Mouse (Mus musculus) forebrain, embryonic 11.5 days (tissue): ENCODE data around the gene Rftn1. TPM values are rescaled to one million over a fixed set of nuclear protein-coding genes. Genes with fewer than 3 reads are reported as not detected.

Experiments used
- ATAC-seq: fragments of 200-750 bp; cut with Nextera tagmentation; replicated peaks from 2 replicates; pipeline ENCODE4 v1.8.0; 2017; ENCODE audit warnings: moderate TSS enrichment; ENCODE audit not compliant: low FRiP score
- DNase-seq: peaks from one replicate; pipeline ENCODE4 v3.0.0-alpha.2; 2017; ENCODE audit warnings: low spot score
- H3K27ac ChIP-seq: fragments of 300-500 bp; sonication (generic); 2 replicates; pipeline ENCODE4 v1.5.1; 2014; ENCODE audit warnings: low read depth, low read length
- H3K27me3 ChIP-seq: fragments of 300-500 bp; sonication (generic); 2 replicates; pipeline ENCODE4 v1.6.1; 2014; ENCODE audit warnings: mild to moderate bottlenecking, low read length, mixed read lengths; ENCODE audit not compliant: control insufficient read depth, insufficient read depth
- H3K36me3 ChIP-seq: fragments of 300-500 bp; sonication (generic); 2 replicates; pipeline ENCODE4 v1.6.1; 2014; ENCODE audit warnings: mild to moderate bottlenecking, low read length, moderate library complexity, mixed read lengths; ENCODE audit not compliant: control insufficient read depth, insufficient read depth
- H3K4me1 ChIP-seq: fragments of 300-500 bp; sonication (generic); replicated peaks from 2 replicates; pipeline ENCODE4 v1.6.1; 2014; ENCODE audit warnings: low read length, mixed read lengths; ENCODE audit not compliant: control insufficient read depth, insufficient read depth
- H3K4me2 ChIP-seq: fragments of 300-500 bp; sonication (generic); 2 replicates; pipeline ENCODE4 v1.6.1; 2014; ENCODE audit warnings: low read depth, mild to moderate bottlenecking, low read length, moderate library complexity, mixed read lengths; ENCODE audit not compliant: severe bottlenecking
- H3K4me3 ChIP-seq: fragments of 300-500 bp; sonication (generic); 2 replicates; pipeline ENCODE4 v1.5.1; 2014; ENCODE audit warnings: low read depth, low read length
- H3K9ac ChIP-seq: fragments of 300-500 bp; sonication (generic); 2 replicates; pipeline ENCODE4 v1.6.1; 2014; ENCODE audit warnings: low read length
- H3K9me3 ChIP-seq: fragments of 300-500 bp; sonication (generic); 2 replicates; pipeline ENCODE4 v1.6.1; 2016; ENCODE audit warnings: low read length, mixed read lengths; ENCODE audit not compliant: control insufficient read depth
- WGBS: fragments of 180-500 bp; shearing (Covaris S2); extraction: QIAGEN DNeasy Blood & Tissue Kit; methylation state at CpG from one replicate; pipeline ENCODE4 v1.1.7; 2014; 5-methylcytosine and 5-hydroxymethylcytosine counted together
- polyA plus RNA-seq: library from polyadenylated mRNA; unstranded; fragments of >200 nt; fragmentation: Nextera tagmentation; extraction: Ambion mirVana; gene quantifications from 2 replicates; pipeline ENCODE4 v1.2.1, GENCODE M21; 2014

The Rftn1 gene
- polyA plus RNA-seq, 1 experiment from 2014 or later, result 11.6 TPM

DNA sequence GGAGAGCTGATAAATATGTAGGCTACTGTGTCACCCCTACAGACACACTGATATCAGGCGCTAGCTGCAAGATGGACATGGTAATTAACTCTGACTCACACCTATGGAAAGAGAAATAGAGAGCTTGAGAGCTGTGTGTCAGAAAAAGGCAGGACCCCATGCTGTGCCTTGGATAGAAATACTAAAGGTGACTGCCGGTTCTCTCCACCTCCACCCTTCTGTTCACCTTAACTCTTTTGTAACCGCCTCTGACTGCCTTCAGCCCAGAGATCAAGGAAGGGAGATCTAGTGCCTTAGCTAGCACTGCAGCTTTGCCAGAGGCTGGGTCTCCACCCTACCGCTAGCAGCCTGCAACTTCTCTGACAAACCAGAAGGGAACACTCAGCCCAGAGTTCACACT lies 187.3 kb downstream of the Rftn1 start:
- ATAC-seq (no peak), DNase-seq (no peak)
- Histone ChIP-seq H3K36me3 (no peaks in the 10 kb centered on the region), H3K9me3 (no peaks in the 10 kb centered on the region; the same call in 1 of the 2 replicates), H3K4me3 (no peak overlapping the region), H3K4me1 (peaks cover 12% of the 10 kb centered on the region; the same call in 1 of the 2 replicates), H3K9ac (no peak overlapping the region), H3K27me3 (no peaks in the 10 kb centered on the region), H3K4me2 (no peak overlapping the region), H3K27ac (no peak overlapping the region)
- 73% methylated on average over 4 of the region's 4 CpGs for WGBS

DNA sequence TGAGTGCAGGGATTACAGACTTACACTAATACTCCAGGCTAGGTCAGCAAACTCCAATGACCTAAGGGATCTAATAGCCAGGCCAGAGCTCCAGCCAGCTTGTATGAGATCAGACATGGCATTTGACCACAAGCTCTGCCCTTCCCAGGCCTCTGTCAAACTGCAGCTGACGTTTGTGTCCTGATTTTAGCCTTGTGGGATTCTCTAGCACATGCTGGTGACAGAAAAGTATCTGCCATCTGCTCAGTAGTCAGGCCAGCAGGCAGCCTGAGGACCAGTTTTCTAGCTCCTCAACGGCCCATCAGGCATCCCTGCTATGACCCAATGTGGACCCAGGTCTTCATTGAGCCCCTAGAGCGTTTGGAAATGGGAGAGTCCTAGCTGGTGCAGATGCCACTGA lies 188.3 kb downstream of the Rftn1 start:
- Histone ChIP-seq H3K36me3 (no peaks in the 10 kb centered on the region), H3K4me3 (no peak overlapping the region), H3K27ac (no peak overlapping the region), H3K27me3 (no peaks in the 10 kb centered on the region), H3K4me2 (no peak overlapping the region), H3K4me1 (peaks cover 10% of the 10 kb centered on the region; the same call in 1 of the 2 replicates), H3K9me3 (no peaks in the 10 kb centered on the region; the same call in 1 of the 2 replicates), H3K9ac (no peak overlapping the region)
- ATAC-seq, result no peak
- 81% methylated on average over 3 of the region's 3 CpGs for WGBS
- DNase-seq, result no peak

DNA sequence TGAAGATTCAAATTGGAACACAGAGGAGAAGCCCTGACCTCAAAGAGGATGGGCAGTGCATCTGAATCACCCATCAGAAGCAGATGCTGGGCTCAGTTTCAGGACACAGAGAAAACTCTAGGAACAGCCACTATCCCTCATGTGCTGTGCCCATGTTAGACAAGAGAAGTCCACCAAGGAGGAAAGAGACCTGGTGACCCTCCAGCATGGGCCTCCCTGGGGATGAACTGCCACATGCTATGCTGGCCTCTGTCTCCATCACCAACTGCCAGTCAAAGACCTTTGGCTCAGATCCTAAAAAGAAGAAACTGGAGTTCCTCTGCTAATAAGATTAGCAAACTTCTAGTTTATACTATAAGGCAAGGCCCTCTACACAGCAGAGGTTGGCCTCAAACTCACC lies 188.7 kb downstream of the Rftn1 start:
- no peak overlapping the region for H3K4me2 ChIP-seq
- no peak overlapping the region for H3K9ac ChIP-seq
- no peak overlapping the region for H3K27ac ChIP-seq
- peaks cover 7% of the 10 kb centered on the region; the same call in 1 of the 2 replicates for H3K4me1 ChIP-seq
- ATAC-seq (no peak), DNase-seq (no peak)
- H3K27me3 ChIP-seq, result no peaks in the 10 kb centered on the region
- H3K36me3 ChIP-seq, result no peaks in the 10 kb centered on the region
- no peak overlapping the region for H3K4me3 ChIP-seq
- H3K9me3 ChIP-seq, result no peaks in the 10 kb centered on the region; the same call in 1 of the 2 replicates

DNA sequence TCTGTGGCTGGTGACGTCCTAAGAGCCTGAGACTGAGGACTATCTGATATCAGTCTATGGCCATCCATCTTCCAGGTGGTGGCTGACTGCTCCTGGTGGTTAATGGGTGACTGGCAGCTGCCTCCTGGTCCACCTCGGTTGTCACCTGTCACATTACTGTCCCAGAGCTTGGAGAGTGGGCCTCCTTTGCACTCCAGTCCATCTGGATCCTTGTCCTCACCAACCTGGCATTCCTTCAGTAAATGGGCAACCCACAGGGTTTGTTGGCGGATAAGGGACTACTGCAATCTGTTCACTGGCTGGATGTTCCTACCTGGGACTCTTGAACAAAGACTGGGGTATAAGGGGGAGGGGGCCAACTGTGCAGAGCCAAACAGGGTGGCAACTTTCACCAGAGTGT lies 189.9 kb downstream of the Rftn1 start:
- Histone ChIP-seq H3K9me3 (no peaks in the 10 kb centered on the region; the same call in 1 of the 2 replicates), H3K27ac (no peak overlapping the region), H3K4me1 (no peaks in the 10 kb centered on the region; the same call in 1 of the 2 replicates), H3K4me3 (no peak overlapping the region), H3K36me3 (no peaks in the 10 kb centered on the region), H3K27me3 (no peaks in the 10 kb centered on the region), H3K4me2 (no peak overlapping the region), H3K9ac (no peak overlapping the region)
- ATAC-seq (no peak), DNase-seq (no peak)
- 91% methylated on average over 3 of the region's 3 CpGs for WGBS

DNA sequence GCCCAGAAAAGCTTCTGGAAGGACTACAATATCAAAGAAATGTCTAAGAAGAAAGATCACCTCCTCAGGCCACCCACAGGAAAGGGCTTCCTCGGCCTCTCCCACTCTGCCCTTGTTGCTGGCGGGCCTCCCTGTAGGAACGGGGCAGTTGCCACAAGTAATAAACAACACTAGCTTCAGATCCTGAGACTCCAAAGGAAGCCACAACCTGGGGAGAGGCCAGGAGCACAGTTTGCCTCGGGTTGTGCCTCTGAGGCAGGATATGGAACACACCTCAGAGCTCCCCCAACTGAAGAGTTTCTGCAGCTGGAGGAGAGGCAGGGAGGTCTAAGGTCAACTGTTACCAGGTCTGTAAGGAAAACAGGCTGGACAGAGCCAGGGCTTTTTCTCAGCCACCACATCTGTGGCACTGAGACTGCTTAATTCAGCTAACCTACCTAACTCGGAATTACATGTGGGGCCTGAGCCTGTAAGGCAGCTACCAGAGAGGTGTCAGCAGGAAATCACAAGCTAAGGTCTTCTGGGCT lies 193.8 kb downstream of the Rftn1 start:
- Histone ChIP-seq H3K4me2 (no peak overlapping the region), H3K27me3 (no peaks in the 10 kb centered on the region), H3K27ac (no peak overlapping the region), H3K4me3 (no peak overlapping the region), H3K36me3 (no peaks in the 10 kb centered on the region), H3K9ac (no peak overlapping the region), H3K4me1 (peaks cover 2% of the 10 kb centered on the region; the same call in 1 of the 2 replicates), H3K9me3 (no peaks in the 10 kb centered on the region; the same call in 1 of the 2 replicates)
- 70% methylated on average over 5 of the region's 5 CpGs for WGBS
- no peak for ATAC-seq
- no peak for DNase-seq

DNA sequence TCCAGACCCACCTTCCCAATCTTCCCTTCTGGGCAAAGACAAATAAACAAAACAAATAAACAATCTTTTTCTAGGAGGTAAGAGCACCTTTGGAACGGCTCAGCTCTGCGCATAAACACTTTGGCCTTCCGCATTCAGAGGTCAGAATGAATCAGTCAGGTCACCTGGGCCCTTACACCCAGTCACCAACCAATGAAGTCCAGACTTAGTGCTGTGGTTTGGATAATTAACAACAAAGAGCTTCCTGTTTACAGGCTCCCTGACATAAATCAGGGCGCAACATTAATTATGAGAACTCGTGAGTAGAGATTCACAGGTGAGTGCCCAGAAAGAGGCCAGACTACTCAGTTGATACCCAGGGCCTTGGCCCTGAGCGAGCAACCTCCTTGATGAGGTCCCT lies 194.4 kb downstream of the Rftn1 start:
- no peak for DNase-seq
- Histone ChIP-seq H3K27me3 (no peaks in the 10 kb centered on the region), H3K4me1 (peaks cover 2% of the 10 kb centered on the region; the same call in 1 of the 2 replicates), H3K36me3 (no peaks in the 10 kb centered on the region), H3K4me3 (no peak overlapping the region), H3K9ac (no peak overlapping the region), H3K27ac (no peak overlapping the region), H3K4me2 (no peak overlapping the region), H3K9me3 (no peaks in the 10 kb centered on the region; the same call in 1 of the 2 replicates)
- ATAC-seq, result no peak
- WGBS, result 87% methylated on average over 6 of the region's 6 CpGs

DNA sequence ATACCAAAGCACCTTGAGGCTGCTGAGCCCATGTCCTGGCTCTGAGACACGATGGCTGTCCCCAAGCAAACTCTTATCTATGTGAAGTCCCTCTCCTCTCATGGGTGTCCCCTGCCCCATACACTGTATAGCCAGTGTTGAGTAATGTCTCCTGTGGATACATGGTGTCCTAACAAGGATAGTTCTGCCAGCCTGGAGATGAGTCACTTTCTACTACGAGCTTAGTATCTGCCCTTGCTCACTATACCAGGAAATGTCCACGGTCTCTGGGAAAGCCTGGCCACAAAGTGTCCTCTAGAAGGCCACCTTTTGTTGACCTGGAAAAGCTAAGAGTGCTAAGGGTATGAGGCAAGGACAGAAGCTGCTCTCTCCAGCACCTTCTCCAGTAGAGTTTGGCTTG lies 195.2 kb downstream of the Rftn1 start:
- no peak for ATAC-seq
- no peaks in the 10 kb centered on the region for H3K27me3 ChIP-seq
- no peak overlapping the region for H3K4me2 ChIP-seq
- H3K36me3 ChIP-seq, result no peaks in the 10 kb centered on the region
- whole genome bisulfite sequencing, result 91% methylated on average over 3 of the region's 3 CpGs
- H3K4me1 ChIP-seq, result peaks cover 2% of the 10 kb centered on the region; the same call in 1 of the 2 replicates
- no peak for DNase-seq
- H3K4me3 ChIP-seq, result no peak overlapping the region
- H3K27ac ChIP-seq, result no peak overlapping the region
- H3K9ac ChIP-seq, result no peak overlapping the region
- H3K9me3 ChIP-seq, result no peaks in the 10 kb centered on the region; the same call in 1 of the 2 replicates

DNA sequence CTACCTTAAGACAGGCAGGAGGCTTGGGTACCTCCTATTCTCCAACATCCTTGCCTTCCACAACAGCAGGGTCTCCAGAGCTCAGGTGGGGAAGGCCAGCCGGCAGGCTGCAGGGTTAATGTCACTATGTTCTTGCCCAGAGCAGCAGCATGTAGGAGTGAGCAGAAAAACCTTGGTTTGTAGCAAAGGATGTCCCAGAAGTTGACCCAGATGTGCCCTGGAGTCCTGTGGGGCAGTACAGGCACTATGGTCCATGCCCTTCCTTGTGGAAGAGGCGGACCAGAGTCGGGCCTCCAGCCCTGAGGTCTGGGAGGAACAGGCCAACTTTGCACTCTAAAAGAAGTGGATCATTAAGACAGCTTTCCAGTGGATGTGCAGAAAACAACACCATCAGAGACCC lies 196.8 kb downstream of the Rftn1 start:
- peaks cover 2% of the 10 kb centered on the region; the same call in 1 of the 2 replicates for H3K4me1 ChIP-seq
- no peaks in the 10 kb centered on the region for H3K36me3 ChIP-seq
- 72% methylated on average over 3 of the region's 3 CpGs for WGBS
- ATAC-seq (no peak), DNase-seq (no peak)
- no peak overlapping the region for H3K4me2 ChIP-seq
- no peak overlapping the region for H3K9ac ChIP-seq
- no peak overlapping the region for H3K27ac ChIP-seq
- no peaks in the 10 kb centered on the region for H3K27me3 ChIP-seq
- no peak overlapping the region for H3K4me3 ChIP-seq
- H3K9me3 ChIP-seq, result no peaks in the 10 kb centered on the region
